Mouse (Mus musculus): Measurements from ENCODE around the gene Rarg. TPM values are rescaled to one million over a fixed set of nuclear protein-coding genes. Genes with fewer than 3 reads are reported as not detected.

Gene Rarg
- 15.4 TPM for polyA plus RNA-seq (2014; fragmentation: Illumina TruSeq; extraction: RNeasy Lipid Tissue Mini Kit (QIAGEN cat#74804); ENCODE audit: low read depth, low replicate concordance)

DNA sequence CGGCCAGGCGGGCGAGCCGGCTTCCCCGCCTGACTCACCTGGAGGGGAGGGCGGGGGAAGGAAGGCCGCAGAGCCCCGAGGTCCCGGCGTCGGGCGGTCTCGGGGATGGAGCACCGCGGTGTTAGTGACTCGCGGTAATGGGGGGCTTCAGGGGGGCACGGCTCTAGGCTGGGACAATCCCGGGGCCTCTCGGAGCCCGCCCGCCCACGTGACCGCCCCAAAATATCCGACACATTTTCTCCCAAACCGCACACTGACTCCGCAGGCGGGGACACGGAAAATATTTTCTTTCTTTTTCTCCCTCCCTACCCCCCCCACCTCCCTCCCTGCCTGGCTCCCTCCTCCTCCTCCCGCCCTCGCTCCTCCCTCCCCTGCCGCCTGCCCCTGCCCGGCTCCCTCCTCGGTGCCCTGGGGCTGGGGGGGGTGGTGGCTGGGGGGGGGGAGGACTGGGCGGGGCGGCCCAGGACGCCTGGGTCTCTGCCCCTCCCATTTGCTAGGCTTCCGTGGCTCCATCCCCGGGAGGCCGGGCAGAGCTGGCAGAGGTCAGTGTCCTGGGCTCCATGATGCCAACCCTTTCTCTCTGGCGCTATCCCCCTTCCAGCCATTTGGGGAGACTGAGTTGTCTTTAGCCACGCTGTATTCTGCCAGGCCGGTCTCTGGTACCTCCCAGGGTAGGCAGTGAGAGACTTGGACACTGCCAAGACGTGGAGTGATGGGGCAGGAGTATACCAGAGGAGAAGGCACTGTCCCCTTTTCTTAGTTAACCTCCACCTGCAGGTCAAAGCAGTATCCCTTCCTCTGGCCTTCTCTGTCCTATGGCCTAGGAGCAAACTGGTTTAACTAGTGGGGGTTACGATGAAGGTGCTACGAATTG lies at the start of gene Rarg:
Gene Rarg (minus strand): TSS at position 316 of the 874 bp plus-strand sequence.

DNA sequence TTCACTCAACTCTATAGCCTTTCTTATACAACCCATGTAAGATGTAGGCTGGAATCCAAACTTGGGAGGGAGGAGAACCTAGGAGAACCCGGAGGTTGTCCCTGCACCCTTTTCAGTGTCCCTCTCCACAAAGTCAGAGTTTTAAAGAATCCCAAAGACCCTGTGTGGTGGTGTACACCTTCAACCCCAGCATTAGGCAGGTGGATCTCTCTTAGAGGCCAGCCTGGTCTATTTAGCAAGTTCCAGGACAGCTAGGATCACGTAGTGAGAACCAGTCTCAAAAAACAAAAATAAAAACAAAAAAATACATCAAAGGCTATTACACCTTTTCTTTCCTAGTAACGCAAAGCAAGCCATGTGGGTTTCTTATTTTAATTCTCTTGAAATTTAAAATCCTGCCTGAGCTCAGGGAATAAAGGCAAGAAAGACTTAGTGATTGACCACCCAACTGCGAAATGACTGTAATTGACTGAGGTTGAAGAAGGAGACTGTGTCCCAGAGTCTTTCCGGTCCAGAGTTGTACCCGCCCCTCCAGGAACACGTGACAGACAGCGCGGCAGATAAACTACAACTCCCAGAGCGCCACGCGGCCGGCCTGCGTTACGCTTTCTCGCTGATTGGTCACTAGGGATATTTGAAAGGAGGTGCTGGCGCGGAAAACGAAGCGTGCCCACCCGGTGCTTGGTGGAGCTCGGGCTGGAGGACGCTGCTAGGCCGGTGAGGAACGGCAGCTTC lies 38.5 kb upstream of the Rarg start, which contains the start of gene Espl1:
Gene Espl1 (plus strand): TSS at position 634 of the 735 bp plus-strand sequence.

DNA sequence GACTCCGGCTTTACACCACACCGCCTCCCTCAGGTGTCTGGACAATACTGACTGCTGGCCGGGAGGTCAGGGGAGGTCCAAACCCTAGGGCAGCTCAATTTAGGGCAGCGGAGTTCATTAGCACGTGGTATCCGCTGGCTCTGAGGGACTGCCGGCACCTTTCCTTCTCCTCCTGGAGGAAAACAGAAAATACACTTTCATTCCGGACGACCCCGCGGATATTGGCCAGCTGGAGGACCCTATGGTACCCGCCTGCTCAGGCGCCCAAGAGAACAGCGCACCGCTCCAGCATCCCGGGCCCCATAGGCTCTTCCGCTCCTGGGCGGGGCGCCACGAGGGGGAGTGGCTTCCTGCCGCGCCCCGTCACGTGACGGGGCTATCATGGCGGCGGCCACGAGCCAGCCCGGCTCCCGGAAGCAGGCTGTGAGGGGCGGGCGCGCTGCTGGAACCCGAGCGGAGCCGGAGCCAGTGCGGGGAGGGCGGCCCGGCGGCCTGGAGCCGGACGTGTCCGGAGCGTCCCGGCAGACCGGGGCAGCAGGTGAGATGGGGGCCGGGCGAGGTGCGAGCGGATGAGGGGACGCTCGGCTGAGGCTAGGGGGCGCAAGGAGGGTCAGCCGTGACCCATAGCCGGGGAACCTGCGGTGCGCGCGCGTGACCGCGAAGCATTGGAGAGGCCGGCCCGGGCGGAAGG lies 21.9 kb upstream of the Rarg start, which contains the start of gene Mfsd5:
Gene Mfsd5 (plus strand): TSS at position 363 of the 691 bp plus-strand sequence.

DNA sequence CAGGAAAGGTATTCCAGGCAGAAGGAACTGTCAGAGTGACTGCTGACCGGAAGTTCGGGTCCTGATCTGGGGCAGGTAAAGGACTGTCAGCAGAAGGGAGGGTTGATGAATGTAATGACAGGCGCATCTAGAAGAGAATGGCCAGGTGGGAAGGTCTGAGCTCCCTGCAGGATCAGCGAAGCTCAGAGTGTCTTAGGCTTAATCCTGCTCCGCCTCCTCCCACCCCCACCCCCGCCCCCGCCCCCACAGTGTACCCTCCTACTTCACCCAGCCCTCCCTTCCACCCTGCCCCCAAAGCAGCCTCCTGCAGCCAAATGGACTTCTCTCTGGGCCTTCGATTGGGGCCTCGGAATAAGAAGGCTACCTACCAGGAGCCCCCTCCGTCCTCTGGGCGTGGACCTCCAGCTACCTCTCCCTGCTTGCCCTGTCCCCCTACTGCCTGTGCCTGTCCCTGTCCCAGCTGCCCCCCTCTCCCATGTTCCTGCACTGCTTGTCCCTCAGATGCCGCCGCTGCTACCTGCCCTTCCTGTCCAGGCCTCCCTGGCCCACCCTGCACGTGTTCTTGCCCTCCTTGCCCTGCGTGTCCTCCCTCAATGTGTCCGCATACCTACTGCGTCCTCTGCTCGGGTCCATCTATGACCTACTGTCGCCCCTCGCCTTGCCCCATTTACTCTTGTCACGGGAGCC lies 13.1 kb upstream of the Rarg start, which contains the start of gene Gm9918:
Gene Gm9918 (plus strand): TSS at position 290 of the 687 bp plus-strand sequence.

DNA sequence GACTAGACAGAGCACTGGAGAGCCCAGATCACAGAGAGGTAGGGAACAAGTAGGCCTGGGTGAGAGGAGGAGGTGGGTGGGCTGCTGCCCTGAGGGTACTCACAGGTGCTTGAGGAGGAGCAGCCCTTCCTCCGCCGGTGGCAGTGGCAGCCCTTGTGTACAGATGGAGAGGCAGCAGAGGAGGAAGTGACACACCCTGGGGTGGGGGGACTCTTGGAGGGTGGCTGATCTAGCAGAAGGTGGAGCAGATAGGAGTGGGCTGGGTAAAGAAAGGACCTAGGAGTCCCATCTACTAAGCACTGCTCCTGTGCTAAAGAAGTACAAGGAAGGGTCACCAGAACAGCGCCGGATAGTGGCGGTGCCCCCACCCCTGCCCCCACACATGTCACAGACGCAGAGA lies 25.6 kb downstream of the Rarg start, which contains the start of gene Itgb7:
Gene Itgb7 (minus strand): TSS at position 197 of the 400 bp plus-strand sequence.

DNA sequence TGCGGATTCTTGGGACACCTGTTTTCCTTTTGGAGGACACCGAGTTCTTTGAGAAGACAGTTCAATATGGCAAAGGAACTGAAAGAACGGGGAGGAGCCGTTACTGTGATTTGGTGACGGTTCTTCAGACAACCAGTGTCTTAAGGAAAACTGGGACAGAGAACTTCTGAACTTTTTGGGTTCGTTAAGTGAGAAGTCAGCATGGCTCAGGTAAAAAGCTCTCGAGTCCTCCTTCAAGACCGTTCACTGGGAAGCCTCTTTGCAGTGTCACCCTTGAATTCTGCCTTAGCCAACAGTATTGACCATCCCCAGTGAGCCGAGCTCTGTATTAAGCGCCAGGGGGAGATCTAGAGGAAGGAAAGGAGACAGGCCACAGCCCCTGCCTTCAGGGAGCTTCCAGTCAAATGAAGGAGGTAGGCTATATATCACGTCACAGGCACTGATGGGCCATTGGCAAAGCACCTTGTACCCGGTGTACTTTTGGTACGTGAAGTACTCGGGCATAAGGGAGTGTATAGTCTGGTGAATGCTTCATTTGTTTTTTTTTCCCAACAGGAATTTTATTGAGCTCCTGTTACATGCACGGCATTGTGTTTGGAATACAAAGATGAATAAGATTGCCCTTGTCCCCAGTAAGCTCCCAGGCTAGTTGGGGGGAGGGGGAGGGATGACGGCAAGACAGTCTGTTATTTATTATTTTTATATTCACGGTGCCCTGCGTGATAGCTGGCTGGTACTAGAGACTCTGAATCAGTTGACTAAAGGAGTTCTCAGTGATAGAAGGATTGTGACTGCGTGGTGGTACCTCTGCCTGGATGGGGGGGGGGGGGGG lies 52.4 kb downstream of the Rarg start, which contains the start of gene Csad:
Gene Csad (minus strand): TSS at position 51 of the 832 bp plus-strand sequence.

DNA sequence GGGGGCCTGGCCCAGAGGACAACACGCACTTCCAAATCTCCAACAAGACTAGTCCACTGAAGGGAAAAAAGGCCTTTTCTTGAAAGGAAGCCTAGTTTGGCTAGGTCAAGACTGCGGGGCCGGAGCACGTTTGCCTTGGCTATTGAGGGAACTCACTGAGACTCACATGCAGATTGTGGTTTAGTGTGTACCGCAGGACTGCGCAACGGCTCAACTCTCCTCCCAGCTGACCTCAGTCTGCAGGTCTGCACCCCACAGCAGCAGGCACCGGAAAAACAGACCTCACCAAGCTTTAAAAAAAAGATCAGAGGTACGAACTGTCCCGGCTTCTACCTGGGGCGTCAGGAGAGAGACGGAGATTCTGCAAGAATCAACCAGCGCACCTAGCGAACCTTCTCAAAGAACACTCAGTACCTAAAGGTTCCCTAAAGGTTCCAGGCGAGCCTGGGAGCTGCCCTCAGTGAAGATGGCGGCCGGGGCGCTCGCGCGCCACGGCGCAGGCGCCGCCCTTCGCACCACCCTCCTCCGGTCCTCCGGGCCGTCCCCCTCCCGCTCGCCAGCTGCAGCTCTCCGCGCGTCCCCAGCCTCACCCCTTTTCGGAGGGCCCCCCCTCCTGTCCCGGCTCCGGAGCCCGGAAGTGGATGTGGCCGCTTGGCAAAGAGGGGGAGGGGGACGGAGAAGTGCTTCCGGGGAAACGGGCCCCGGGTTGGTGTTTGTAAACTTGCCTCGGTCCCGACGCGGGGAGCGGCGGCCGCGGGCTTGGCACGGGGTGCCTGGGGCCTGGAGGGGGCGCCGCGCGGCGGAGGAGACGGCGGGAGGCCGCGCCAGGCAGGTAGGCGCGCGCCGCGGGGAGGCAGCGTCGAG lies 54.1 kb downstream of the Rarg start, which contains the start of gene Zfp740:
Gene Zfp740 (plus strand): TSS at position 279 of the 864 bp plus-strand sequence.

Other genes starting within 250 kb of the Rarg start
- 4.3 TPM for gene Krt18, start 229.3 kb downstream of the Rarg start, polyA plus RNA-seq (2014; fragmentation: Illumina TruSeq; extraction: RNeasy Lipid Tissue Mini Kit (QIAGEN cat#74804); ENCODE audit: low read depth, low replicate concordance)
- gene Eif4b, start 183.7 kb downstream of the Rarg start, polyA plus RNA-seq (2014; fragmentation: Illumina TruSeq; extraction: RNeasy Lipid Tissue Mini Kit (QIAGEN cat#74804); ENCODE audit: low read depth, low replicate concordance), result 124 TPM
- 177 TPM for gene Tns2, start 157.1 kb downstream of the Rarg start, polyA plus RNA-seq (2014; fragmentation: Illumina TruSeq; extraction: RNeasy Lipid Tissue Mini Kit (QIAGEN cat#74804); ENCODE audit: low read depth, low replicate concordance)
- 17.0 TPM for gene Spryd3, start 121.3 kb downstream of the Rarg start, polyA plus RNA-seq (2014; fragmentation: Illumina TruSeq; extraction: RNeasy Lipid Tissue Mini Kit (QIAGEN cat#74804); ENCODE audit: low read depth, low replicate concordance)
- 46.2 TPM for gene Igfbp6, start 113.2 kb downstream of the Rarg start, polyA plus RNA-seq (2014; fragmentation: Illumina TruSeq; extraction: RNeasy Lipid Tissue Mini Kit (QIAGEN cat#74804); ENCODE audit: low read depth, low replicate concordance)
- not detected for gene Soat2, start 107.0 kb downstream of the Rarg start, polyA plus RNA-seq (2014; fragmentation: Illumina TruSeq; extraction: RNeasy Lipid Tissue Mini Kit (QIAGEN cat#74804); ENCODE audit: low read depth, low replicate concordance)
- 39.0 TPM for gene Zfp740, start 54.3 kb downstream of the Rarg start, polyA plus RNA-seq (2014; fragmentation: Illumina TruSeq; extraction: RNeasy Lipid Tissue Mini Kit (QIAGEN cat#74804); ENCODE audit: low read depth, low replicate concordance)
- 25.3 TPM for gene Csad, start 52.8 kb downstream of the Rarg start, polyA plus RNA-seq (2014; fragmentation: Illumina TruSeq; extraction: RNeasy Lipid Tissue Mini Kit (QIAGEN cat#74804); ENCODE audit: low read depth, low replicate concordance)
- 1.5 TPM for gene Itgb7, start 25.6 kb downstream of the Rarg start, polyA plus RNA-seq (2014; fragmentation: Illumina TruSeq; extraction: RNeasy Lipid Tissue Mini Kit (QIAGEN cat#74804); ENCODE audit: low read depth, low replicate concordance)
- gene Gm9918, start 13.0 kb upstream of the Rarg start, polyA plus RNA-seq (2014; fragmentation: Illumina TruSeq; extraction: RNeasy Lipid Tissue Mini Kit (QIAGEN cat#74804); ENCODE audit: low read depth, low replicate concordance), result not detected
- 19.2 TPM for gene Mfsd5, start 21.9 kb upstream of the Rarg start, polyA plus RNA-seq (2014; fragmentation: Illumina TruSeq; extraction: RNeasy Lipid Tissue Mini Kit (QIAGEN cat#74804); ENCODE audit: low read depth, low replicate concordance)
- 3.6 TPM for gene Espl1, start 38.7 kb upstream of the Rarg start, polyA plus RNA-seq (2014; fragmentation: Illumina TruSeq; extraction: RNeasy Lipid Tissue Mini Kit (QIAGEN cat#74804); ENCODE audit: low read depth, low replicate concordance)
- gene Pfdn5, start 68.6 kb upstream of the Rarg start, polyA plus RNA-seq (2014; fragmentation: Illumina TruSeq; extraction: RNeasy Lipid Tissue Mini Kit (QIAGEN cat#74804); ENCODE audit: low read depth, low replicate concordance), result 278 TPM
- gene Myg1, start 74.2 kb upstream of the Rarg start, polyA plus RNA-seq (2014; fragmentation: Illumina TruSeq; extraction: RNeasy Lipid Tissue Mini Kit (QIAGEN cat#74804); ENCODE audit: low read depth, low replicate concordance), result 24.5 TPM
- 12.0 TPM for gene Aaas, start 93.3 kb upstream of the Rarg start, polyA plus RNA-seq (2014; fragmentation: Illumina TruSeq; extraction: RNeasy Lipid Tissue Mini Kit (QIAGEN cat#74804); ENCODE audit: low read depth, low replicate concordance)
- gene Sp7, start 109.7 kb upstream of the Rarg start, polyA plus RNA-seq (2014; fragmentation: Illumina TruSeq; extraction: RNeasy Lipid Tissue Mini Kit (QIAGEN cat#74804); ENCODE audit: low read depth, low replicate concordance), result not detected
- 15.9 TPM for gene Sp1, start 148.6 kb upstream of the Rarg start, polyA plus RNA-seq (2014; fragmentation: Illumina TruSeq; extraction: RNeasy Lipid Tissue Mini Kit (QIAGEN cat#74804); ENCODE audit: low read depth, low replicate concordance)
- gene Amhr2, start 187.8 kb upstream of the Rarg start, polyA plus RNA-seq (2014; fragmentation: Illumina TruSeq; extraction: RNeasy Lipid Tissue Mini Kit (QIAGEN cat#74804); ENCODE audit: low read depth, low replicate concordance), result not detected
- 44.3 TPM for gene Prr13, start 201.5 kb upstream of the Rarg start, polyA plus RNA-seq (2014; fragmentation: Illumina TruSeq; extraction: RNeasy Lipid Tissue Mini Kit (QIAGEN cat#74804); ENCODE audit: low read depth, low replicate concordance)
- 506 TPM for gene Pcbp2, start 213.0 kb upstream of the Rarg start, polyA plus RNA-seq (2014; fragmentation: Illumina TruSeq; extraction: RNeasy Lipid Tissue Mini Kit (QIAGEN cat#74804); ENCODE audit: low read depth, low replicate concordance)
- gene Gm10337, start 246.2 kb upstream of the Rarg start, polyA plus RNA-seq (2014; fragmentation: Illumina TruSeq; extraction: RNeasy Lipid Tissue Mini Kit (QIAGEN cat#74804); ENCODE audit: low read depth, low replicate concordance), result not detected

All from heart, adult 10 weeks (tissue).